Mouse (Mus musculus): Measurements from ENCODE around the gene Pibf1.

DNA sequence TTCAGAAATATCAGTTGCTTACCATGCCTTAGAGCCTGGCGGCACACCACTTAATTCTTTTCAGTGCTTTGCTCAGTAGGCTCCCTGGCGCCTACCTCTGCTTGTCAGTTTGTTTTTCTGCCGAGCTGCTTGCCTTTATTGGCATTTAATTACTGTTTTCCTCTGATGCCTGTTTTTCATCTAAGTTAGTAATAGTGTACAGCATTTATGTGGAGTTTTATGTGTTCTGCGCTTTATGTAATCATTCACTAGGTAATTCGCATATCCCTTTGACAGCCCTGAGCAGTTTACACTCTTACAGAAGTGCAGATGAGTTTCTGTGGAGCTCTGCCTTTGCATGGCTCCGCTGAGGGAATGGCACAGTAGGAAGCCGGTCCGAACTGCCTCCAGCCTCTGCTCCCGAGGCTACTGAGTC, 120.5 kb downstream of the Pibf1 start:
- TF ChIP-seq CTCF (conservative IDR thresholded peaks at IDR 0.05; ENCODE audit: low read length) (no peak), POU5F1 (IDR thresholded peaks at IDR 0.05; ENCODE audit: borderline replicate concordance, low read length) (no peak), NANOG (IDR thresholded peaks at IDR 0.05; ENCODE audit: borderline replicate concordance, low read length) (no peak)
